Mouse (Mus musculus) heart, postnatal 36 days (tissue): ENCODE results near the gene Arid1b. TPM values are rescaled to one million over a fixed set of nuclear protein-coding genes. Genes with fewer than 3 reads are reported as not detected.

ENCODE experiments used
- DNase-seq, 2 experiments: peaks; one replicate each; pipeline ENCODE4 v3.0.0; 2021 to 2022
- intact Hi-C: fragments of 180-260 bp; cut with DNase I; formaldehyde crosslinking; loops from one replicate; pipeline ENCODE4 v1.15.1; 2025
- total RNA-seq, 2 experiments: library from RNA; stranded (reverse); gene quantifications; 2 replicates each; pipeline ENCODE4 v1.2.3; 2021

Gene Arid1b
- total RNA-seq, 2 experiments from 2014 or later, result 27.8 to 28.3 TPM

DNA sequence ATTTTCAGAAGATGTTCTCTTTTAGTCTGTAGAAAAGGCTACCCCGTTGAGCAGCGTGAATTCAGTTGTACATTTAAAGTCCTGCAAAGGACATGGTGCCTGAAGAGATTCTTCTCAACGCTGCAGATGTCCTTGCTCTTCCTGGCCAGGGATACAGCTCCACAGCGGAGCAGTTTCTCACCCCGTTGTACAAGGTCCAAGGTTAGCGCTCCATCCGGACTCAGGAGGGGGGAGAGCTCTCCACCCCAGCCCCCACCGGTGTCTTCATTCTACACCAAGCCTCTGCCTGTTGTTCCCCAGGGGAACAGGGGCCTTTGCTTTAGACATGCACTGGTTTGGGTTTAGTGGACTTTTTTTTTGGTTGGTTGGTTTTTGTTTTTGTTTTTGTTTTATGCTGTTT, 139.7 kb downstream of the Arid1b start:
- no peak for DNase-seq
- intact Hi-C loops, result loop anchor here (5.0 kb wide), 1 partner anchor 77 kb away; no protein-coding TSS in a partner anchor

DNA sequence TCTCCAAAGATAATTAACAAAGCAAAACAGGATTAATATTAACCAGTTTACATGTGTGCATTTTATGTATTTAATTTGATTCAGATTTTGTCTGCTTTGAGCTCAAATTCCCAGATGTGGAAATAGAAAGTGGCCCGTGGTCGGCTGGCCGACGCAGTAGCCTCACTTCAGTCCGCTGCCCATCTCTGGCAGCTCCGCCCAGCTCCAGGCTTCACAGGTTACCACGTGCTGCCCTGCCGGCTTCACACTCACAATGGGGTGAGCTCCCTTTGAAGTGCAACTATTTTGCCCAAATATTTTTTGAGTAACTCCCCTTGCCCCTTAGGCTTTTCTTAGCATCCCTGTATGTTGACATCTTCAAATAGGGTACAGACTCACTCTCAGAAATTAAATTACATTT, 140.1 kb downstream of the Arid1b start:
- no peak for DNase-seq
- intact Hi-C loops, result loop anchor here (5.0 kb wide), 1 partner anchor 77 kb away; no protein-coding TSS in a partner anchor

DNA sequence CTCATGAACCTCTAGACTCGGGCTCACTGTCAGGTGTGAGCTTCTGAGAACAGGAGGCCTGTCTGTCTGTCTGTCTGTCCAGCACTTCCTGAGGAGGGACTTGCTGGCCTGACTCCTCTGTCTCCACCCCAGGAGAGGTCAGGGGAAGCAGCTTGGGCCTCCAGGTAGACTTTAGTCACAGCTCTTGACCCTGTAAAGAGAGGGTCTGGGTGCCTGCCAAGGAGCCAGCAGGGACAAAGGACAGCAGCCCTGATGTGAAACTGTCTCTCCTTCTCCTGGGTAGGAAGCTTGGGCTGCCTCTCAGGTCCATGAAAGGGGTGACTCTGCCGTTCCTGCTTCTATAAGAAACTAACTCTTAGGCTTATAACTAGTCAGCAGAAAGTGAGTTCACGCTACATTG, 143.8 kb downstream of the Arid1b start:
- DNase-seq, result no peak
- intact Hi-C loops, result no loop called here

DNA sequence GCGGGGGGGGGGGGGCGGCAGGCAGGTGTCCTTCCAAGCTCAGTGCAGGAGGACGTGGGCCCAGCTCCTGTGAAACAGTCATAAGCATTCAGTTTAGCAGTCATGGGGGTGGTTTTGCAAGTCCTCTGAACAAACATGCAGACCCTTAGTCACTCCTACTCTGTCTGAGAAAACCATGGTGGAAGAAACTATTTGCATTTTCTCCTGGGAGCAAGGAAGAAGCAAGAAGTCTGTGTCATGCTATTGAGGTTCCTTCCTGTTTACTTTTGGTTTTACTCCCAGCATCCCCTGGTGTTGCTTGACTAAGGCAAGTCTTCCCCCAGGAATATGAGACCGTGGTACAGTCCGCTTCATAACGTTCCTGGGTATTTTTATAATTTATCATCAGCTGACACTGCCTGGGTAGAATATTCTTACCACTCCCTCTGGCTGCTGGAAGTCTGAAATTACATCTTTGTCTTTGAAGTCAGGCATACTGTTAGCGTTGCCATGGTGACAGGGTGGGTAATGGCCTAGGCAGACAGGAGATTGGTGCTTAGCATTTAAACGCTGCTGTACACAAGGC, 144.6 kb downstream of the Arid1b start:
- intact Hi-C loops, result no loop called here
- DNase-seq, result no peak

DNA sequence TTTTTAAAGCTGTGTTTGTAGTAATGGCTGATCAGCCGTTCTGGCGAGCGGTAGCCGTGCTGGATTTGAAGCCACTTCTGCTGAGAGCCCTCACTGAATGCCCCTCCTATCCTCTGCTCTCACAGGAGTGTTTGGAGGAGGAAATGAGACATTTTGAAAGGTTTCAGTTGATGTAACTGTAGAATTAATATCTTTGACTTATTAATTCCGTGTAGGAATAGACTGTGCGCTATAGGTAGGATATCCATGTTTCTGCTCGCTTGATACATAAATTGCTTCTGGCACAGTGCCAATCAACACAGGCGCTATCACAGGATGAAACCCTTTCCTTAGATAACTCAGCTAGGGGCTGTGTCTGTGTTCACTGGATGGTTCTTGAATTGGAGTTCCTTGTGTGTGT, 145.4 kb downstream of the Arid1b start:
- no peak for DNase-seq
- intact Hi-C loops, result no loop called here

DNA sequence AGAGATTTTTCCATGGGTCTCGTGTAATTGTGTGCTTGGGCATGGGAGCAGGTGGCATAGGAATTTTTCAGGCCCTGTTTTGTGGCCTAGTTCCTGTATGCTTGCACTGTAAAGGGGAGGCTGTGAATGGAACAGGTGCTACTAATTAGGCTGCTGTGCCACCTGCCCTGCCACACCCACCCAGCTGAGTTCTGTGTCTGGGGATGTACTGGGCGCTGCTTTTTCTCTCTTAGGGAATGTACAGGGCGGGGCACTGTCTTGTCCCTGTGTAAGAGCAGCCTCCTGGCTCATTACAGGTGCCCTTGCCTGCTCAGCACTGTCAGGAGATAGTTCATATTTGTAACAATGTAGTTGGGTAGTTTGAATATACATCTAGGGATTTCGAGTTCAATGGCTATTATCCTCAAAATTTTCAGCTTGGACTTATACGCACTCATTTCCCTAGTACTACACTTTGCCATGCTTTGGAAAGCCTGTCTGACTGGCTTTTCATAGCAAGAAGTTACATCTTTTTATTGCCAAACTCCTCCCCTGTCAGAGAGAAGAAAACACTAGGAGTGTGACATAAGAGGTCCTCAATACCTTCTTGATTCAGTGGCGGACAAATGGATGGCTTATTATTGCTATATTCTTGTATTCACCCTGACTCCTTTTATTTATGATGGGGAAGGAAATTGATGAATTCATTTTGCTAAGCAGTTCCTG, 149.8 kb downstream of the Arid1b start:
- no peak for DNase-seq
- intact Hi-C loops, result no loop called here

DNA sequence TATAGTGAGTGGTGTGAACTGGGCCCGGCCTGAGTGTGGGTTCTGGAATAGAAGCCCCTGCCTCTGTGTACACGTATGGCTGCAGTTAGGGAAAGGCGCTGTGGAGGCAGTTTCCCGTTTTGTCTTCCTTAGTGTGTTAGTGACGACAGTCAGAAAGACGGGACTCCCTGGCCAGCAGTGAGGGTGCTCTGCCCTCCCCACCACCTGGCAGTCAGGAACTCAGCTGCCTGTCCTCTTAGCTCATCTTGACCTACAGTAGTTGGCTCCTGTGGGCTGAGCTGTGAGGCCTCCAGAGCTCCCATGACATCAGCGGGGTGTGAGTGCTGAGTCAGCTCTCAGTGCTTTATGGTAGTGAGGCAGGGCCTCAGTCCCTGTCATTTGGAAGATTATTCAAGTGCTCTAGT, 156.5 kb downstream of the Arid1b start:
- intact Hi-C loops, result no loop called here
- peak in 1 of 2 experiments; percentile 25 for DNase-seq

DNA sequence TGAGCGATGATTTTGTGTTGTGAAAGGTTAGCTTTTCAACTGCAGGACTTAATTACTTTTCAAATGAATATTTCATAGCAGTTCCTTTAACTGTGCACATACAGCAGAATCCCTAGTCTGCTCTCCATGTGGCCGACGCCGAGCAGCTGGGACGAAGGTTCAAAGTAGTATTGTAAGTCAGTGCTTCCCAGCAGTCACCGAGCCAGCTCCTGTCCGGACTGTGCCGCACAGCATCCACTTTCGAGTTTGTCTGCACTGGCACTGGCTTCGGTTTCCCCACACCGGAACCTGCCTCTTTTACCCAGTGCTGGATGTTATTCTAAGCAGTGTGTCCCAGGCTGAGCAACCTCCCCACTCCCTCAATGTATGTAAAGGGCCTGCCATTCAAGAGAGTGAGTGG, 157.7 kb downstream of the Arid1b start:
- intact Hi-C loops, result no loop called here

DNA sequence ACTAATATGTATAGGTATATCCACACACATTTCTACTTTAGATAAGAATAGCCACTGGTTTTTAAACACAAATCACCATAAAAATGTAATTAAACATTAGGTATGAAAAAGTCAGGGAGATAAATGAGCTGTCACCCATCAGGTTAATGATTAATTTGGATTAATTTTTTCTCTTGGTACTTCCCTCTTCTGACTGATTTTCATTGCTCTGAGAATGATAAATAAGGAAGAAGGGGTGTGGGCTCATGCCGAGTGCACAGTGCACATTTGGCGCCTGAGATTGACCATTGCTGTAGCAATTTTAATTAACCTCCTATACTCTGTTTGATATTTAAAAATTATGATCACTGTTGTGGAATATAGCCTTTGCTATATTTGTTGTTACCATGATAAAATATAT, 159.3 kb downstream of the Arid1b start:
- DNase-seq, result no peak
- intact Hi-C loops, result no loop called here

More for the DNA sequence above, 157.7 kb downstream of the Arid1b start:
- no peak for DNase-seq

DNA sequence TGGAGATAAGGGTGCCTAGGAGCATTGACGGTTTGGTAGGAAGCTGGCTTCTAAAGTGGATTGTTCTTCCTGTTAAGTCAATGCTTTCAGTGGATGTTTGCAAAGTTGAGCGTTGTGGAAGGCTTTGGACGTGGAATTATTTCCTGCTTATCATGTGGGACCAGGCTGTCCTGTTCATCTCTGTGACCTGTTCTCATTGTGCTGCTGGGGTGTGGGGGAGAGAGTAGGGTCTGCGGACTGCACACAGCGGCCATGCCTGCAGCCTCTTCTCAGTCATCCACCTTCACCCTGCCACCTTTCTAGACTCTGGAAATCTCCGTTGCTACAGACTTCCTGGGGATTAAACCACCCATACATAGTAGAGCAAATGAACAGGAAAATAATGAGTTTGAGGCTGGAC, 160.2 kb downstream of the Arid1b start:
- intact Hi-C loops, result no loop called here
- no peak for DNase-seq

DNA sequence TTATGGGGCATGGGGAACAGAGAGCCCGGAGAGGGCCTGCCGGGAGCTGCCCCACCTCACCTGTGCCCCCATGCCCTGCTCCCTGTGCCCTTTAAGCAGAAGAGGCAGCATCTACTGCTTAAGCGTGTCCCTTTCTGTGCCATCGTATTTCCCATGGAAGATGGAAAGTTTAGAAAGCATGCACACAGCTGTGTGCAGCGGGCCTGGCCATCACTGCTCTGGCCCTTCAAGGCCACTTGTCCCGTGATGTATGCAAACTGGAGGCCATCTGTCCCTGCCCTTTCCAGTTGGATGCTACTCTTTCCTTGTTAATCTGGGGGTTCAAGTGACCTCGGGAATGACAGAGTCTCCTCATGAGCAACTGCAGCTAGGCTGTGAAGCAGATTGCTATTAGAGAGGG, 163.5 kb downstream of the Arid1b start:
- no peak for DNase-seq
- intact Hi-C loops, result no loop called here

DNA sequence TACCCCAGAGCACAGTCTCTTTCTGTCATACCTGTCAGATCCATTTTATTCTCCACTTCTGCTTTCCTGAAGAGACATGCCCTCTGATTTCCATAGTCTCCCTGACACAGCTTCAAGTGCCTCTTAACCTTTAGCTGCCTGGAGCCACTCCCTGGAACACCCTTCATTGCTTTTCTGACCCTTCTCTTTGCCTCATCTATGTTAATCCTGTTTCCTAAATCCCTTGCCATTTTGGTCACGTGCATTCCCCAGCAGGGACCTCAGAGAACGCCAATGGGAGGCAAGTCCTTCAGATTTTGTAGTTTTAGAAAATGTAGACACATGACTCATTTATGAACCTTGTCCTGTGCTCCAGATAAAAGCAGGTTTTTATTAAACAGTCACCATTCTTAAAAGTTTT, 168.4 kb downstream of the Arid1b start:
- intact Hi-C loops, result no loop called here
- no peak for DNase-seq

DNA sequence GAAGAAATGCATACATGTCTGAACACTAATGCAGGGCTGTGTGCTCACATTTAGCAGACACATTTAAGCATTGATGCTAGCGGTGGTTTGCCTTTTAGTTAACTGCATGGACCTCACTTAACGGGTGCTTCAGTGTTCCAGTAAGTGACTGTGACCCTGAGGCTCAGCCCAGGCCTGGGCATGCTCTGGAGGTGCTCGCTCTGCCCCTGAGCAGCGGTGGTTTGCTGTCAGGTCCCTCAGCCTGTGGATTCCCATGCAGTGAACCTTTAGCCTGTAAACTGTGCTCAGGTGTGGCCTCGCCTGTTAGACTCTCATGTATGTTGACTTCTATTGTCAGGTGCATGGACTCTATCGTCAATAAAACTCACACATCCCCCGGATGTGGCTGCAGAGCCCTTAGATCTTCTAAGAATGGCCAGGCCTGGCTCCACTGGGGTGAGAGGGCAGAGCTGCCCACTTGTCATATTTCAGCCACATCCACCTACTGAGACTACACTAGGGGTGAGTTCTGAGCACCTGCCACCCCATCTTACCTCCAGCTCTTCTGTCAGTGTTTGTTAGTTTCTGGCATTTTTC, 169.2 kb downstream of the Arid1b start:
- intact Hi-C loops, result no loop called here
- DNase-seq, result no peak

DNA sequence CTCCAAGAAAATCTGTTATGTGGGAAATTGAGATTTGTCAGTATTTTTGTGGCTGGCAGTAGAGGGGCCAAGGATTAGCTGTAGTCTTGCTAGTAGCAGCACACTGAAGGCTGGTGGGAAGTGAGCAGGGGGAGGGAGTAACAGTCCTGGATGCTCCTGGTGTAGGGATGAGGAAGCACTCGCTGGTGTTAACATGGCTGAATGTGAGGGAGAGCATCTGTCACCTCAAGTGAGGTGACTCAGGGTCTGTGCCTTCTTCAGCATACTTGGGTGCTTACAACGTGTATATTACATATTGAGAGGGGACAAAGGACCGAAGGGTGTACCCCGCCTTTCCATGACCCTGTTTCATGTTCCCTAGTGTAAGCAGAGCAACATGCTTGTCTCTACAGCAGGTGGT, 170.7 kb downstream of the Arid1b start:
- intact Hi-C loops, result no loop called here
- no peak for DNase-seq

DNA sequence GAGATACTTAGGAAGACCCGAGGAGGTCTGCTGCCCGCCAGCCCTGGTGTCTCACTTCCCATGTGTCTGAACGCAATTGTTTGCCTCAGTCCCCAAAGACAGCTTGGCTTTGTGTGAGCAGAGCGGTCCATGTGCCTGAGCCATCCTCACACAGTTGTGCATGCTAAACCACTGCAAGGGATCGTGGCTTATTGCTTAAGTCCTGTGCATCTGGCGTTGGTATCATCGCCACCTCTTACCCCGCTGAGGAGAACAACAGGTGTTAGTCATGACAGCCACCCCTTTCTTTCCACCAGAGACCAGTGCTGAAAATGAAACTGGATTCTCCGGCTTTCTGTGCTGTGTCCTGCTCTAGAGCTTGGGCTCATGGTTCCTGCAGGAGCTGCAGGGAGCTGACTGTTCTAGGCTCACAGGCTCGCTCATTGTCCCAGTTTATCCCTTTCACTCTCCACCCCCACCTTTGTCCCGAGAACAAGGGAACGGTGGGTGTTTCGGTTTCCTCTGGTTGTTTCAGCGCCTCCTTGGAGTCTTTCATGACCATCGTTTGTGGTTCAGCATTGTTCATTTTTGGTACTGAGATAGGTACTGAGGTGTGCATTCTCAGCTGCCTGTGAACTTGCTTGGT, 171.2 kb downstream of the Arid1b start:
- DNase-seq, result no peak
- intact Hi-C loops, result no loop called here

DNA sequence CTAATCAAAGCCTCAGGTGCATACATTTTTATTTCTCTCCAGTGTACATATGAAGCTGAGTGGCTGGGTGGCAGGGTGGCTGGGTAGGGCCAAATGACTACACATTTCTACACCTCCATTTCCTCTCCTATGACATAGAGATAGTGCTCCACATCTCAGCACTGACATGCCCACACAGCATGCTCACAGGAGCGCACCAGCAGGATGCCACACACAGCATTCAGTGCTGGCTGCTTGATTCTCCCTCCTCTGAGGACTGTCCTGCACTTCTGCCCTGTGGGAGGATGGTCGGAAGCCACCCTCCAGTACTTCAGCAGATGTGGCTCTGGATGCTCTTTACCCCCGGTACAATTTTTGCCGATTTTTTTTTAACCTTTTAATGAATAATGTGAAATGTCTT, 172.0 kb downstream of the Arid1b start:
- intact Hi-C loops, result no loop called here
- DNase-seq, result no peak

DNA sequence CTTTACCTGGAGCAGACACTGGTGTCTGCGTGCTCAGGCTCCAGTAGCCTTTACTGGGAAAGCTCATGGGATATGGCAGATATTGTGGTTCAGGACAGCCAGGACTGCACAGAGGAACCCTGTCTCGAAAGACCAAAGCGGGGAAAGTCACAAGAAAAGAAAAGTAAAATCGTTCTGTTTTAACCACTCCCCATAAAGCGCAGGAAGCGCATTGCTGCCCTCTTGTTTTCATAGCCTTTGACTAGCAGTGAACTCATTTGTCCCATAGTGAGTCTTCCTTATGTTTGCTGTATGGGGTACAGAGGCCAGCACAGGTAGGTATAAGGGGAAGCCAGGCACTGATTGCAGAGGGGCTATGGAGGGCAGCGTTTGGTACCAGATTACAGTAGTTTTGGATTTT, 173.9 kb downstream of the Arid1b start:
- no peak for DNase-seq
- intact Hi-C loops, result no loop called here

DNA sequence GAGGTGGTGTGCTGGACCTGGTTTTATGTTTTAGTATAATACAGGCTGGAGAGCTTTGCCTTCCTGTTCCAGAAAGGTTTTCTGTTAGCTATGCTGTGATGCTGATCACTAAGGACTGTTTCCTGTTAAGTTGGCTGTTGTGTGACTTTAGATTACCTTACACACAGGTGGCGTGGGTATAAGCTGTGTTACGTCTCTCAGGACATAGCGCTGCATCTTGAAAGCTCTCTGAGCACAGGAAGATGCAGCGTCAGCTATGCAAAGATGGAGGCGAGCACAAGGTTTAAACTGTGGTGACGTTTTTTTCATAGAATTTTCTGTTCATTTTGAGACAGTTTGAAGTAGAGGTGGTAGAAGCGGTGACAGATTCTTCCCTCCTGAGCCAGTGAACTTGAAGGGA, 174.5 kb downstream of the Arid1b start:
- intact Hi-C loops, result no loop called here
- DNase-seq, result no peak

DNA sequence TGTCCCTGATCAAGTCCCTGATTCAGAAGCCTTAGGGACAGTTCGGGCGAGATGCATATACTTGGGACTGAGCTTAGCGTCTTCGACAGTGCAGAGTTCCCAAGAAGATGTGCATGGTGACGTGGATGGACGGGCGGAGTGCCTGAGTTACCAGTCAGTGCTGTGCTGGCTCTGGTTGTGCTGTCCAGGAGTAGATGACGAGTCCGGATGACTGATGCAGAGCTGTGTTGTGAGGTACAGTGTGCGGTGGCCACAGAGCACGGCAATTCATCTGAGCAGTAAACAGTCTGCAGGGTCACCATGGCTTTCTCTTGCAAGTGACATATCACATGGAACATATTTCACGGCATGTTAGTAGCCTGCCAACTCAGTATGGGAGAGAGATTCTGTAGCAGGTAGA, 176.2 kb downstream of the Arid1b start:
- intact Hi-C loops, result no loop called here
- no peak for DNase-seq

DNA sequence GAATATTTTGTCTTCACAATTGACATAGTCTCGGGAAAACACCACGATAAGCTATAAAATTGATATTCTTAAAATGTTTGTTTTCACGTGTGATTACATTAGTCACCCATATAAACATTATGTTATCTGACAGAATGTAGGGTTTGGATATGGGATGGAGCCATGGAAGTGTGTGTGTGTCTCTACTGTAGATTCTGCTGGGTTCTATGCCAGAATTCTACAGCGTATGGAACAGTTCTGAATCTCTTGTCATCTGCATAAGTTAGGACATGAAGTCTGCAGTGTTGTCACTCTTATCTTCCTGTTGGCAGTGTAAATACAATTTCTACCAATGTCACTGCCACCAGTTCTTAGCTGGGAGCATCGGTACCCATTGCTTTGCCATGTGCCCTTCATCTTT, 177.3 kb downstream of the Arid1b start:
- no peak for DNase-seq
- intact Hi-C loops, result no loop called here

DNA sequence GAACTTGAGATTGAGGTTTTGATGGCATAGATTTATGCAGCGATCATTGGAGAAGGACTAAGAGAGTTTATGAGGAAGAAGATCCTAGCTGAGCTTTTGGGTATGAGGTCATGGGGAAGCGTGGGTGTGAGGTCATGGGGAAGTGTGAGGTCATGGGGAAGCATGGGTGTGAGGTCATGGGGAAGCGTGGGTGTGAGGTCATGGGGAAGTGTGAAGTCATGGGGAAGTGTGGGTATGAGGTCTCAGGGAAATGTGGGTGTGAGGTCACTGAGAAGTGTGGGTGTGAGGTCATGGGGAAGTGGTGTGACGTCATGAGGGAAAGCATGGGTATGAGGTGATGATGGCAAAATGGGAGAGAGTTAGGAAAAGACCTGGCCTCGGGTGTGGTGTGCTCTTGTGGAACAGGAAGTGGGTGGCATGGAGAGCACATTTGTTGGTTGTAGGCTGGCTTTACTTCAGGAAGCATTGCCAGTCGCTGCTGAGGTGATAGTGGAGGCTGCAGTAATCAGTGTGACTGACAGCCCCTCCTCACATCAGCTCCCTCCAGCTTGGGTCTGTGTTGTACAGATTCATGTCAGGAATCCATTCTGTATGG, 180.4 kb downstream of the Arid1b start:
- intact Hi-C loops, result no loop called here
- DNase-seq, result no peak

DNA sequence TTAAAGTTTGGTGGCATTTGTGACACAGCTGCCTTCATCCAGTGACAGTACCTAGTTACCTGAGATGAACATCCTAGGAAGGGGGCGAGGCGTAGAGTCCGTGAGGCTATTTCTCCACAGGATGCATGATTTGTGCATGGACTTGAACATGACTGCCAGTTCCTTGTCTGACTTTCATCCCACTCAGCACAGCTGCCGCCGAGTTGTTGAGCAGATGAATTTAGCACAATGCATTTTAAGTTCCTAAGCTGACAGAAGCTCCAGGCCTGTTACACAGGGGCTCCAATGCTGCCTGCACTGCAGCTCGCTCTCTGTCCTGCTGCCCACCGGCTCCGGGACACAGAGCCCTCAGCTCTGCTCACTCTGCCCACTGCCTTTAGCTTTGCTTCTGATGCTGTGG, 181.4 kb downstream of the Arid1b start:
- DNase-seq, result no peak
- intact Hi-C loops, result no loop called here
